Comparison of ENCODE assay signal across 8 mouse cellular contexts in genomic region chr2:151512199-151512598, GRCm38 (mm10). TPM values are rescaled to one million over a fixed set of nuclear protein-coding genes. Genes with fewer than 3 reads are reported as not detected.
DNase-seq lines count a peak whose midpoint lies in the region; ATAC-seq lines count a peak whose summit lies in the region.

No protein-coding gene starts in this region.

- peak; percentile 62; the same call in 1 of the 2 replicates for ATAC-seq in midbrain, embryonic 13.5 days
- ATAC-seq in midbrain, embryonic 11.5 days (ENCODE audit: low FRiP score): no peak
- ATAC-seq in megakaryocyte progenitor cell, adult 5-6 weeks (replicated peaks; ENCODE audit: poor library complexity): peak; percentile 57
- ATAC-seq in liver, embryonic 12.5 days: no peak

- no peak overlapping the region for H3K4me3 ChIP-seq in midbrain, embryonic 13.5 days (replicated peaks)
- no peak overlapping the region for H3K4me3 ChIP-seq in midbrain, embryonic 11.5 days (ENCODE audit: low read depth, low read length)
- no peak overlapping the region for H3K4me3 ChIP-seq in liver, embryonic 12.5 days

- peaks cover 96% of the 10 kb centered on the region for H3K36me3 ChIP-seq in midbrain, embryonic 13.5 days
- H3K36me3 ChIP-seq in midbrain, embryonic 11.5 days (ENCODE audit: control insufficient read depth, insufficient read depth, low read length): peaks cover 24% of the 10 kb centered on the region
- H3K36me3 ChIP-seq in liver, embryonic 12.5 days: peaks cover 94% of the 10 kb centered on the region

- no peaks in the 10 kb centered on the region for H3K27me3 ChIP-seq in midbrain, embryonic 13.5 days
- H3K27me3 ChIP-seq in midbrain, embryonic 11.5 days (ENCODE audit: control insufficient read depth, insufficient read depth, low read length): no peaks in the 10 kb centered on the region
- no peaks in the 10 kb centered on the region for H3K27me3 ChIP-seq in liver, embryonic 12.5 days (replicated peaks)

- H3K9me3 ChIP-seq in midbrain, embryonic 13.5 days: no peaks in the 10 kb centered on the region
- no peaks in the 10 kb centered on the region for H3K9me3 ChIP-seq in midbrain, embryonic 11.5 days (ENCODE audit: control insufficient read depth, low read length)
- H3K9me3 ChIP-seq in liver, embryonic 12.5 days (replicated peaks): no peaks in the 10 kb centered on the region

- no peak overlapping the region for H3K9ac ChIP-seq in midbrain, embryonic 13.5 days (replicated peaks)
- no peak overlapping the region for H3K9ac ChIP-seq in midbrain, embryonic 11.5 days (ENCODE audit: low read length)
- H3K9ac ChIP-seq in liver, embryonic 12.5 days: no peak overlapping the region

- no peaks in the 10 kb centered on the region for H3K4me1 ChIP-seq in midbrain, embryonic 13.5 days (replicated peaks)
- H3K4me1 ChIP-seq in midbrain, embryonic 11.5 days (ENCODE audit: control insufficient read depth, insufficient read depth, low read length): no peaks in the 10 kb centered on the region
- H3K4me1 ChIP-seq in liver, embryonic 12.5 days: no peaks in the 10 kb centered on the region

- DNase-seq in midbrain, embryonic 11.5 days (ENCODE audit: low spot score, missing footprints): no peak
- DNase-seq in brain, adult 2 months (ENCODE audit: low read depth, low spot score): peak; percentile 69
- DNase-seq in gastrocnemius, adult 8-10 months (ENCODE audit: low spot score in 2 of 2): peak; percentile 22 to 38
- DNase-seq in large intestine, adult 2 months (ENCODE audit: low read depth, low spot score): peak; percentile 36
- no peak for DNase-seq in urinary bladder, postnatal 10 days (ENCODE audit: low spot score)

- no peak overlapping the region for H3K27ac ChIP-seq in midbrain, embryonic 13.5 days
- no peak overlapping the region for H3K27ac ChIP-seq in midbrain, embryonic 11.5 days (ENCODE audit: low read depth, low read length)
- no peak overlapping the region for H3K27ac ChIP-seq in liver, embryonic 12.5 days

- H3K4me2 ChIP-seq in midbrain, embryonic 13.5 days (replicated peaks): no peak overlapping the region
- H3K4me2 ChIP-seq in midbrain, embryonic 11.5 days: no peak overlapping the region
- no peak overlapping the region for H3K4me2 ChIP-seq in liver, embryonic 12.5 days

RNA-seq across cellular contexts. Expression of gene Nsfl1c, which starts 18.2 kb away (rescaled TPM):
- 292 and 298 TPM in 2 replicates for polyA plus RNA-seq in midbrain, embryonic 13.5 days (2015; fragmentation: Nextera tagmentation; extraction: Ambion mirVana)
- 295 and 299 TPM in 2 replicates for polyA plus RNA-seq in midbrain, embryonic 11.5 days (2014; fragmentation: Nextera tagmentation; extraction: Ambion mirVana)
- total RNA-seq in gastrocnemius, adult 8-10 months (2022): 10 to 100 TPM; 72.8 to 83.3 (median 76.7) TPM
- polyA plus RNA-seq in large intestine, adult 2 months (2012; rRNA removed): 45.3 and 55.3 TPM in 2 replicates
- 45.9 and 46.8 TPM in 2 replicates for total RNA-seq in megakaryocyte progenitor cell, adult 5-6 weeks (2015)
- total RNA-seq in megakaryocyte progenitor cell, adult 5-6 weeks (2017): 107 and 120 TPM in 2 replicates
- 111 and 117 TPM in 2 replicates for polyA plus RNA-seq in liver, embryonic 12.5 days (2016; fragmentation: Nextera tagmentation; extraction: Ambion mirVana)

RNA-seq across cellular contexts. Expression of gene Fkbp1a, which starts 30.1 kb away (rescaled TPM):
- polyA plus RNA-seq in midbrain, embryonic 13.5 days (2015; fragmentation: Nextera tagmentation; extraction: Ambion mirVana): 507 and 515 TPM in 2 replicates
- 566 and 602 TPM in 2 replicates for polyA plus RNA-seq in midbrain, embryonic 11.5 days (2014; fragmentation: Nextera tagmentation; extraction: Ambion mirVana)
- 100 to 1,000 TPM; 185 to 209 (median 194) TPM for total RNA-seq in gastrocnemius, adult 8-10 months (2022)
- polyA plus RNA-seq in large intestine, adult 2 months (2012; rRNA removed): 82.7 and 98.9 TPM in 2 replicates
- total RNA-seq in megakaryocyte progenitor cell, adult 5-6 weeks (2015): 152 and 153 TPM in 2 replicates
- 23.9 and 24.4 TPM in 2 replicates for total RNA-seq in megakaryocyte progenitor cell, adult 5-6 weeks (2017)
- 233 and 244 TPM in 2 replicates for polyA plus RNA-seq in liver, embryonic 12.5 days (2016; fragmentation: Nextera tagmentation; extraction: Ambion mirVana)

RNA-seq across cellular contexts. Expression of gene 4921509C19Rik, which starts 36.2 kb away (rescaled TPM):
- not detected in 2 replicates for polyA plus RNA-seq in midbrain, embryonic 13.5 days (2015; fragmentation: Nextera tagmentation; extraction: Ambion mirVana)
- polyA plus RNA-seq in midbrain, embryonic 11.5 days (2014; fragmentation: Nextera tagmentation; extraction: Ambion mirVana): not detected in 2 replicates
- not detected for total RNA-seq in gastrocnemius, adult 8-10 months (2022)
- not detected in 2 replicates for polyA plus RNA-seq in large intestine, adult 2 months (2012; rRNA removed)
- total RNA-seq in megakaryocyte progenitor cell, adult 5-6 weeks (2015): not detected in 2 replicates
- not detected in 2 replicates for total RNA-seq in megakaryocyte progenitor cell, adult 5-6 weeks (2017)
- not detected in 2 replicates for polyA plus RNA-seq in liver, embryonic 12.5 days (2016; fragmentation: Nextera tagmentation; extraction: Ambion mirVana)

Comparison
In these comparisons a context has a peak if more than half of its experiments do, and no peak if none do; other contexts are left out.
1. ATAC-seq: peak in midbrain, embryonic 13.5 days (single experiment) and megakaryocyte progenitor cell, adult 5-6 weeks (single experiment); none in midbrain, embryonic 11.5 days (single experiment) and liver, embryonic 12.5 days (single experiment).
2. DNase-seq: peak in brain, adult 2 months (single experiment), gastrocnemius, adult 8-10 months (2 of 2) and large intestine, adult 2 months (single experiment); none in midbrain, embryonic 11.5 days (single experiment) and urinary bladder, postnatal 10 days (single experiment).